In genomic region chr17:25130060-25130459, GRCm38 (mm10) we compare ENCODE assay signal across 25 mouse cellular contexts. TPM values are rescaled to one million over a fixed set of nuclear protein-coding genes. Genes with fewer than 3 reads are reported as not detected.
DNase-seq lines count a peak whose midpoint lies in the region; ATAC-seq and TF ChIP-seq lines count a peak whose summit lies in the region.
"Had no signal": no experiment of that assay in that cellular context is flagged by ENCODE, and none has a peak within 500 bp of the region (broad histone marks: within the 10 kb centered on the region; RNA-seq: fewer than 3 reads in every experiment).

No protein-coding gene starts in this region.

- DNase-seq in layer of hippocampus, adult 2 months (ENCODE audit: low spot score in 2 of 2): no peak
- no peak for DNase-seq in layer of hippocampus, postnatal 10 days (ENCODE audit: low spot score in 2 of 2)
- peak; percentile 73 for DNase-seq in midbrain, embryonic 11.5 days (ENCODE audit: low spot score, missing footprints)
- no peak for DNase-seq in liver, embryonic 14.5 days (ENCODE audit: low read depth in 3 of 3, low spot score in 3 of 3)
- DNase-seq in stomach, postnatal 0 days (ENCODE audit: low spot score): no peak
- DNase-seq in layer of hippocampus, adult 9-10 months (ENCODE audit: low spot score): no peak
- DNase-seq: adrenal gland, postnatal 25 days; cerebellum, adult 11-12 months; cerebellum, postnatal 14 days; forebrain, postnatal 0 days; heart, postnatal 14 days; layer of hippocampus, postnatal 36 days; thymus, postnatal 14 days had no signal

- H3K9ac ChIP-seq in midbrain, embryonic 11.5 days (ENCODE audit: low read length): no peak overlapping the region
- no peak overlapping the region for H3K9ac ChIP-seq in midbrain, embryonic 15.5 days
- no peak overlapping the region for H3K9ac ChIP-seq in liver, embryonic 14.5 days (replicated peaks)
- H3K9ac ChIP-seq in stomach, postnatal 0 days (ENCODE audit: low read length): no peak overlapping the region
- H3K9ac ChIP-seq: embryonic facial prominence, embryonic 15.5 days; forebrain, postnatal 0 days; heart, embryonic 12.5 days; hindbrain, embryonic 12.5 days; limb, embryonic 15.5 days; neural tube, embryonic 13.5 days had no signal

- no peak for ATAC-seq in midbrain, embryonic 11.5 days (ENCODE audit: low FRiP score)
- no peak for ATAC-seq in midbrain, embryonic 15.5 days (replicated peaks)
- no peak for ATAC-seq in liver, embryonic 14.5 days (ENCODE audit: insufficient read depth)
- ATAC-seq in stomach, postnatal 0 days (ENCODE audit: low FRiP score, low TSS enrichment): no peak
- ATAC-seq: forebrain, postnatal 0 days had no signal

- TF ChIP-seq CTCF in layer of hippocampus, adult 2 months (conservative IDR thresholded peaks at IDR 0.05): peak; percentile 56
- TF ChIP-seq CTCF in liver, embryonic 14.5 days (IDR thresholded peaks at IDR 0.05; ENCODE audit: low read depth): peak; percentile 38; the same call in 1 of the 2 replicates
- TF ChIP-seq CTCF in stomach, postnatal 0 days (IDR thresholded peaks at IDR 0.05; ENCODE audit: low read depth): peak; percentile 44

- H3K27me3 ChIP-seq in midbrain, embryonic 11.5 days (ENCODE audit: control insufficient read depth, insufficient read depth, low read length): no peaks in the 10 kb centered on the region
- no peaks in the 10 kb centered on the region for H3K27me3 ChIP-seq in midbrain, embryonic 15.5 days (replicated peaks)
- no peaks in the 10 kb centered on the region for H3K27me3 ChIP-seq in liver, embryonic 14.5 days (ENCODE audit: control insufficient read depth, insufficient read depth, low read length)
- H3K27me3 ChIP-seq in stomach, postnatal 0 days (ENCODE audit: control insufficient read depth, insufficient read depth, low read length): no peaks in the 10 kb centered on the region
- H3K27me3 ChIP-seq: embryonic facial prominence, embryonic 15.5 days; heart, embryonic 12.5 days; hindbrain, embryonic 12.5 days; limb, embryonic 15.5 days; neural tube, embryonic 13.5 days had no signal

- no peaks in the 10 kb centered on the region for H3K36me3 ChIP-seq in midbrain, embryonic 11.5 days (ENCODE audit: control insufficient read depth, insufficient read depth, low read length)
- no peaks in the 10 kb centered on the region for H3K36me3 ChIP-seq in midbrain, embryonic 15.5 days (replicated peaks)
- H3K36me3 ChIP-seq in liver, embryonic 14.5 days (replicated peaks; ENCODE audit: control insufficient read depth, insufficient read depth, low read depth): no peaks in the 10 kb centered on the region
- no peaks in the 10 kb centered on the region for H3K36me3 ChIP-seq in stomach, postnatal 0 days (ENCODE audit: control insufficient read depth, insufficient read depth, low read length)
- H3K36me3 ChIP-seq: embryonic facial prominence, embryonic 15.5 days; heart, embryonic 12.5 days; hindbrain, embryonic 12.5 days; limb, embryonic 15.5 days; neural tube, embryonic 13.5 days had no signal

- WGBS in midbrain, embryonic 11.5 days: 96% methylated on average over 1 of the region's 1 CpGs
- WGBS in midbrain, embryonic 15.5 days: 90% methylated on average over 1 of the region's 1 CpGs
- WGBS in liver, embryonic 14.5 days (ENCODE audit: insufficient replicate concordance): 83% methylated on average over 1 of the region's 1 CpGs
- WGBS in stomach, postnatal 0 days: 79% methylated on average over 1 of the region's 1 CpGs

- H3K4me2 ChIP-seq in midbrain, embryonic 11.5 days: no peak overlapping the region
- no peak overlapping the region for H3K4me2 ChIP-seq in midbrain, embryonic 15.5 days
- H3K4me2 ChIP-seq in liver, embryonic 14.5 days (ENCODE audit: low read depth): no peak overlapping the region
- no peak overlapping the region for H3K4me2 ChIP-seq in stomach, postnatal 0 days (replicated peaks; ENCODE audit: low read depth)
- H3K4me2 ChIP-seq: embryonic facial prominence, embryonic 15.5 days; heart, embryonic 12.5 days; hindbrain, embryonic 12.5 days; limb, embryonic 15.5 days; neural tube, embryonic 13.5 days had no signal

- H3K9me3 ChIP-seq in midbrain, embryonic 11.5 days (ENCODE audit: control insufficient read depth, low read length): no peaks in the 10 kb centered on the region
- H3K9me3 ChIP-seq in midbrain, embryonic 15.5 days: no peaks in the 10 kb centered on the region
- H3K9me3 ChIP-seq in liver, embryonic 14.5 days (ENCODE audit: control insufficient read depth, low read length): no peaks in the 10 kb centered on the region
- no peaks in the 10 kb centered on the region for H3K9me3 ChIP-seq in stomach, postnatal 0 days (ENCODE audit: control insufficient read depth, low read length)
- H3K9me3 ChIP-seq: embryonic facial prominence, embryonic 15.5 days; heart, embryonic 12.5 days; hindbrain, embryonic 12.5 days; limb, embryonic 15.5 days; neural tube, embryonic 13.5 days had no signal

- no peak for TF ChIP-seq EP300 in liver, embryonic 14.5 days (IDR thresholded peaks at IDR 0.05; ENCODE audit: low read depth)
- no peak for TF ChIP-seq EP300 in stomach, postnatal 0 days (optimal IDR thresholded peaks at IDR 0.05)

- no peak overlapping the region for H3K27ac ChIP-seq in layer of hippocampus, adult 2 months
- no peak overlapping the region for H3K27ac ChIP-seq in midbrain, embryonic 11.5 days (ENCODE audit: low read depth, low read length)
- H3K27ac ChIP-seq in midbrain, embryonic 15.5 days: no peak overlapping the region
- no peak overlapping the region for H3K27ac ChIP-seq in liver, embryonic 14.5 days
- no peak overlapping the region for H3K27ac ChIP-seq in stomach, postnatal 0 days (replicated peaks)
- H3K27ac ChIP-seq: embryonic facial prominence, embryonic 15.5 days; hindbrain, embryonic 12.5 days; limb, embryonic 15.5 days; neural tube, embryonic 13.5 days had no signal

- H3K4me1 ChIP-seq in midbrain, embryonic 11.5 days (ENCODE audit: control insufficient read depth, insufficient read depth, low read length): peaks cover 8% of the 10 kb centered on the region
- H3K4me1 ChIP-seq in midbrain, embryonic 15.5 days: peaks cover 15% of the 10 kb centered on the region
- peaks cover 38 to 41% of the 10 kb centered on the region in 2 experiments for H3K4me1 ChIP-seq in liver, embryonic 14.5 days (replicated peaks; ENCODE audit: control insufficient read depth in 2 of 2, insufficient read depth in 2 of 2, low read length in 1 of 2)
- H3K4me1 ChIP-seq in stomach, postnatal 0 days (replicated peaks; ENCODE audit: control insufficient read depth, insufficient read depth): no peaks in the 10 kb centered on the region

- no peak overlapping the region for H3K4me3 ChIP-seq in layer of hippocampus, adult 2 months
- no peak overlapping the region for H3K4me3 ChIP-seq in midbrain, embryonic 11.5 days (ENCODE audit: low read depth, low read length)
- no peak overlapping the region for H3K4me3 ChIP-seq in midbrain, embryonic 15.5 days
- H3K4me3 ChIP-seq in liver, embryonic 14.5 days (ENCODE audit: insufficient read depth in 1 of 2, low read depth in 2 of 2, low read length in 2 of 2): no peak overlapping the region
- H3K4me3 ChIP-seq in stomach, postnatal 0 days (ENCODE audit: low read depth, low read length): no peak overlapping the region
- H3K4me3 ChIP-seq: embryonic facial prominence, embryonic 15.5 days; heart, embryonic 12.5 days; hindbrain, embryonic 12.5 days; limb, embryonic 15.5 days; neural tube, embryonic 13.5 days had no signal

RNA-seq across cellular contexts. Expression of gene Clcn7, which starts 3.1 kb away (rescaled TPM):
- 10 to 100 TPM; 53.5 to 55.7 TPM for total RNA-seq in layer of hippocampus, adult 2 months (2021)
- total RNA-seq in layer of hippocampus, postnatal 10 days (2021): 10 to 100 TPM; 40.3 to 46.5 TPM
- polyA plus RNA-seq in midbrain, embryonic 11.5 days (2014; fragmentation: Nextera tagmentation; extraction: Ambion mirVana): 16.7 and 20.4 TPM in 2 replicates
- polyA plus RNA-seq in midbrain, embryonic 15.5 days (2015; fragmentation: Nextera tagmentation; extraction: Ambion mirVana): 35.0 and 36.3 TPM in 2 replicates
- polyA plus RNA-seq in liver, embryonic 14.5 days (2012; rRNA removed): 7.1 and 7.9 TPM in 2 replicates
- polyA plus RNA-seq in liver, embryonic 14.5 days (2014; fragmentation: Nextera tagmentation; extraction: Ambion mirVana): 8.7 and 8.8 TPM in 2 replicates
- polyA plus RNA-seq in stomach, postnatal 0 days (2015; fragmentation: Nextera tagmentation; extraction: Ambion mirVana): 10.5 and 11.5 TPM in 2 replicates

RNA-seq across cellular contexts. Expression of gene Ptx4, which starts 9.5 kb away (rescaled TPM):
- 1 to 10 TPM; 2.6 to 2.8 TPM for total RNA-seq in layer of hippocampus, adult 2 months (2021)
- 1 to 10 TPM in 1 of 2 experiments, under 1 TPM in 1; 0.89 to 1.4 TPM for total RNA-seq in layer of hippocampus, postnatal 10 days (2021)
- polyA plus RNA-seq in midbrain, embryonic 11.5 days (2014; fragmentation: Nextera tagmentation; extraction: Ambion mirVana): not detected in 2 replicates
- not detected in 2 replicates for polyA plus RNA-seq in midbrain, embryonic 15.5 days (2015; fragmentation: Nextera tagmentation; extraction: Ambion mirVana)
- polyA plus RNA-seq in liver, embryonic 14.5 days (2012; rRNA removed): not detected in 2 replicates
- polyA plus RNA-seq in liver, embryonic 14.5 days (2014; fragmentation: Nextera tagmentation; extraction: Ambion mirVana): not detected in 2 replicates
- polyA plus RNA-seq in stomach, postnatal 0 days (2015; fragmentation: Nextera tagmentation; extraction: Ambion mirVana): 0.30 and 0.33 TPM in 2 replicates
- total RNA-seq: adrenal gland, postnatal 25 days; monocyte, adult 5-6 weeks had no signal
- polyA plus RNA-seq: hindbrain, embryonic 12.5 days; intestine, embryonic 14.5 days; kidney, embryonic 14.5 days; neural tube, embryonic 13.5 days; spleen, adult 2 months had no signal

RNA-seq across cellular contexts. Expression of gene Telo2, which starts 14.3 kb away (rescaled TPM):
- 10 to 100 TPM; 36.9 to 42.8 TPM for total RNA-seq in layer of hippocampus, adult 2 months (2021)
- 10 to 100 TPM; 36.5 to 43.3 TPM for total RNA-seq in layer of hippocampus, postnatal 10 days (2021)
- 22.5 and 23.2 TPM in 2 replicates for polyA plus RNA-seq in midbrain, embryonic 11.5 days (2014; fragmentation: Nextera tagmentation; extraction: Ambion mirVana)
- 57.8 and 67.0 TPM in 2 replicates for polyA plus RNA-seq in midbrain, embryonic 15.5 days (2015; fragmentation: Nextera tagmentation; extraction: Ambion mirVana)
- 8.0 and 8.7 TPM in 2 replicates for polyA plus RNA-seq in liver, embryonic 14.5 days (2012; rRNA removed)
- polyA plus RNA-seq in liver, embryonic 14.5 days (2014; fragmentation: Nextera tagmentation; extraction: Ambion mirVana): 11.0 and 12.1 TPM in 2 replicates
- polyA plus RNA-seq in stomach, postnatal 0 days (2015; fragmentation: Nextera tagmentation; extraction: Ambion mirVana): 12.2 and 13.7 TPM in 2 replicates

RNA-seq across cellular contexts. Expression of gene Ccdc154, which starts 32.2 kb away (rescaled TPM):
- under 1 TPM in 1 of 2 experiments, not detected in 1; 0.28 TPM for total RNA-seq in layer of hippocampus, adult 2 months (2021)
- under 1 TPM in 1 of 2 experiments, not detected in 1; 0.18 TPM for total RNA-seq in layer of hippocampus, postnatal 10 days (2021)
- polyA plus RNA-seq in midbrain, embryonic 11.5 days (2014; fragmentation: Nextera tagmentation; extraction: Ambion mirVana): not detected in 2 replicates
- not detected in 2 replicates for polyA plus RNA-seq in midbrain, embryonic 15.5 days (2015; fragmentation: Nextera tagmentation; extraction: Ambion mirVana)
- polyA plus RNA-seq in liver, embryonic 14.5 days (2012; rRNA removed): not detected in 2 replicates
- polyA plus RNA-seq in liver, embryonic 14.5 days (2014; fragmentation: Nextera tagmentation; extraction: Ambion mirVana): 0.05 TPM in 1 of 2 replicates, not detected in the other
- 0.80 and 0.84 TPM in 2 replicates for polyA plus RNA-seq in stomach, postnatal 0 days (2015; fragmentation: Nextera tagmentation; extraction: Ambion mirVana)
- total RNA-seq: heart, postnatal 14 days; monocyte, adult 5-6 weeks had no signal
- polyA plus RNA-seq: forebrain, postnatal 0 days; heart, embryonic 12.5 days; hindbrain, embryonic 12.5 days; kidney, embryonic 14.5 days; large intestine, adult 2 months; neural tube, embryonic 13.5 days; spleen, adult 2 months had no signal

RNA-seq across cellular contexts. Expression of gene Gm38655, which starts 45.2 kb away (rescaled TPM):
- total RNA-seq in layer of hippocampus, adult 2 months (2021): not detected
- total RNA-seq in layer of hippocampus, postnatal 10 days (2021): not detected
- polyA plus RNA-seq in midbrain, embryonic 11.5 days (2014; fragmentation: Nextera tagmentation; extraction: Ambion mirVana): not detected in 2 replicates
- polyA plus RNA-seq in midbrain, embryonic 15.5 days (2015; fragmentation: Nextera tagmentation; extraction: Ambion mirVana): not detected in 2 replicates
- not detected in 2 replicates for polyA plus RNA-seq in liver, embryonic 14.5 days (2012; rRNA removed)
- polyA plus RNA-seq in liver, embryonic 14.5 days (2014; fragmentation: Nextera tagmentation; extraction: Ambion mirVana): not detected in 2 replicates
- 5.8 and 6.0 TPM in 2 replicates for polyA plus RNA-seq in stomach, postnatal 0 days (2015; fragmentation: Nextera tagmentation; extraction: Ambion mirVana)
- total RNA-seq: forebrain, postnatal 0 days; heart, postnatal 14 days; layer of hippocampus, postnatal 36 days; left cerebral cortex, postnatal 36 days; monocyte, adult 5-6 weeks had no signal
- polyA plus RNA-seq: forebrain, postnatal 0 days; heart, embryonic 12.5 days; hindbrain, embryonic 12.5 days; kidney, embryonic 14.5 days; large intestine, adult 2 months; limb, embryonic 15.5 days; neural tube, embryonic 13.5 days; spleen, adult 2 months had no signal
